Mouse (Mus musculus): ENCODE results near the gene Olfr68.
"Not testable (repeated sequence)": the region's sequence is repeated elsewhere in the genome, so short reads cannot be mapped to it uniquely, and the experiment has no call there.

- TF ChIP-seq CTCF, EP300 (IDR thresholded peaks at IDR 0.05; ENCODE audit: low read depth): not testable (repeated sequence)
Observed at GRCm38 (mm10) chr7:103827139-103827538, 47.6 kb upstream of the Olfr68 start.
